Mouse (Mus musculus) kidney, postnatal 25 days (tissue): ENCODE results near the gene Selenoh.
"Not testable (repeated sequence)": the region's sequence is repeated elsewhere in the genome, so short reads cannot be mapped to it uniquely, and the experiment has no call there.

ENCODE experiments used
- DNase-seq, 2 experiments: peaks; one replicate each; pipeline ENCODE4 v3.0.0; 2021; ENCODE audit warnings: mixed read lengths in 2 of 2

Selenoh gene

DNA sequence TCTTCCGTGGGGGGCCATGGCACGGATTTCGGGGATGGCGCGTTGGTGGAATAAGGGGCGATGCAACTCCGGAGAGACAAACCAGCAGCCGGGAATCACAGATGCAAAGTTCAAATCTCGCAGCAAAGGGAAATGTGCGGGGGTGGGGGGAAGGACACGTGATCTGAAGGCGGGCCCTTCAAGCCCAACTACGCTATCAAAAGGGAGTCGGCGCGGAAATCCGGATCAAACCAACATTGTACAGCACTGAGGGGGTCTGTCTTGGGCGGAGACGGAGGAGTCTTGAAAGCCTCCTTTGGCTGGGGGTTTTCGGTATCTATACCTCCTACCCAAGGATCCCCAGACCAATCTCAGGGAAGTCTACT, at the start of gene Selenoh:
TSS of gene Selenoh (minus strand) at position 202 of the 365 bp plus-strand sequence.
- peak; percentile 87 to 88 for DNase-seq

GRCm38 (mm10) chr2:84717357-84717756, 46.8 kb upstream of the Selenoh start:
- no peak for DNase-seq

- DNase-seq, result no peak
These were observed 46.1 kb upstream of the Selenoh start for GRCm38 (mm10) chr2:84716423-84717355.

DNA sequence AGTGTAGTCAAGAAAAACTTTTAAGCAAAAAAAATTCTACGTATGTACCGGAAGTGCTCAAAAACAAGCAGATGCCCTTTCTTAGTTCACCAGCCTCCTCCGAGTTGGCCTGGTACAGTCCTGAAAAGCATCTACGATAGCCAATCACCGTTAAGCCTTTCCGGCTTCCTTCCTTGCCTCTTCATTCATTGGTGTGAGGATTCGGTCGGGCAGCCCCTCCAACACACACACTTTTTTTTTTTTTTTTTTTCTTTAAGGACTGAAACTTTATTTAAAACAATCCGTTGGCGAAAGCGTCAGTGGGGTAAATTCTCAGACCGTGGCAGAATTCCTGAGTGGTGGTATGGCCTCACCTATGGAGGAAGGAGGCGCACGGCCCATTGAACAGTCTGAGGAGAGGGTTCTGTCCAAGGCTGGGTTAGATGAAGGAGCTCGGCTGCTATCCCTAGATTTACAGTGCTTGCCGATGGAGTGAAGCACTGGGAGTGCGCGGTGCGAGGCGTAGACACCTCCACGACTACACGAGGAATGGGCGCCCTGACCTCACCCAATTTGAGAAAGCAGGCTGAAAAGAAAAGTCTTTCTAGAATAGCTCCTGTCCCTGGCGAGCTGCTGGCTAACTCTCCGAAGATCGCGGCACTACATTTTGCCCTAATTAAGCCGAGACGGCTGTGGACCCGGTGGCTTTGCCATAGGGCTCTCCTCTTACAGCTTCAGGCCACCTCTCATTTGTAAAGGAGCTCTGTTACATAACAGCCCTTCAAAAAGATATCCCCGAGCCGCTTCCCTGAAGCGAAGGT, 45.2 kb upstream of the Selenoh start:
- DNase-seq, result peak; percentile 85 to 95

DNA sequence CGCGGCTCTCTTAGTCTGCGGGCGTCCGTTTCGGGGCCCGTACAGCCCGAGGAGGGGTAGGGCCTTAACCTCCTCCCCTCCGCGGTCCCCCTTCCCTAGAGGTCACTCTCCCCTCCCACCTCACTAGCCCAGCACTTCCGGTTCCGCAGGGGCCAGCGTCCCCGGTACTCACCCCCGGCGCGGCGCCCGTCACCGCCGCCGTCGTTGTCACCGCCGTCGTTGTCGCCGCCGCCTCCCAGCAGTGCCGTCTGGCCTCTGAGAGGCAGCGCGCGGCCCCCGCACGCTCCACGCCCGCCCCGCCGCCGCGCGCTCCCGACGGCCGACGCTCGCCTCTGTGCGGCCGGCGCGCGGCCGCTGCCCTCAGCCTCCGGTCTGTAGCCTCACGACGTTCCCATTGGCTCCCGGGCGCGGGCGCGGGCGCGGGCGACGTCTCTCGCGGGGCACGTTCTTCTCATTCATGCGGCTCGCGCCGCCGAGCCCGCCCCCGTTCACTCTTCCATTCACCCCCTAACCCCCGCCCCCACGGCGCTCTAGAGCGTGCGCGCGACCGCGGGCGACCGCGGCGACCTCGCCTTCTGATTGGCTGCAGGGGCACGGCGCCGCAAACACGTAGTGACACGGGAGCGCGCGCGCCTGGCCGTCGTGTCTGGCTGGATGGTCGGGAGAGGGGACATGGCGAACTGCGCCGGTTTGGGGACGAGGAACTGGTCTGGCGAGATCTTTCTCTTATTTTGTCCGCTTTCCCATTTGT, 44.4 kb upstream of the Selenoh start, which contains the start of gene Zdhhc5:
TSS of gene Zdhhc5 (minus strand) at position 370 of the 751 bp plus-strand sequence.
- DNase-seq, result peak; percentile 98 to 100

GRCm38 (mm10) chr2:84714422-84714810, 43.8 kb upstream of the Selenoh start:
- no peak for DNase-seq

DNA sequence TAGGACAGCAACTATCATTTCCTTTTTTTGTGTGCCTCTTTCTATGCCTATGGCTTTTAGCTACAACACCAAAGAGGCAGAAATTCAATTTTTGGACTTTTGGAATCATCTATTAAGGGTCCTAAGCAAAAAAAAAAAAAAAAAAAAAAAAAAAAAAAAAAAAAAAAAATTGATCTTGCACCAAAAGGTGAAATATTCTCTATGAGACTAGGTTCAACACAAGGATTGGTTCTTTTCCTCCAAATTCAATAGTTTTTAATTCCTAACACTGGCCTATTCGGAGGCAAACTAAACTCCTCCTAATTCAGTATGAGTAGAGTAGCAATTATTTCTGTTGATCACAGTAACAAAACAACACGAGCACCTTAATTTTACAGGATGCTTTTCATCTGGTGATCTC, 41.3 kb upstream of the Selenoh start:
- DNase-seq, result no peak

GRCm38 (mm10) chr2:84707523-84707922, 37.0 kb upstream of the Selenoh start:
- DNase-seq, result no peak

- no peak for DNase-seq
These were observed 34.7 kb upstream of the Selenoh start for GRCm38 (mm10) chr2:84705295-84705694.

GRCm38 (mm10) chr2:84704329-84704728, 33.8 kb upstream of the Selenoh start:
- DNase-seq, result no peak

DNA sequence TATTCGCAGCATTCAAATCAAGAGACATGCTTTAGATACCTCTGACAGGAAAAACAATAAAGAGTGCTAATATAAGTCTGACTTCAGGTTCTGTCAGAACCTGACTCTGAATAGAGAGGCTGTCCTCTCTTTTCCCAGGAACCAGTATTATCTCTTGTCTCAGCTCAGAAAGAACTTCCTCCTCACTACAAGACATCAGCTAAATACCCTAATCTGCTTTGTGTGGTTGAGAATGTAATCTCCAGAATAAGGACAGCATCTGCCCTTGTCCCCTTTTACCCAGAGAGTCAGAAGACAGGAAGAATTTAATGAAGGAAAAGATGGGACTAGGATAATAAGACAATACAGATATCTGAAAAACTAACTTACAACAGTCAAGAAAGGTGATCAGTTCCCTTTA, 32.9 kb upstream of the Selenoh start:
- DNase-seq, result no peak

DNA sequence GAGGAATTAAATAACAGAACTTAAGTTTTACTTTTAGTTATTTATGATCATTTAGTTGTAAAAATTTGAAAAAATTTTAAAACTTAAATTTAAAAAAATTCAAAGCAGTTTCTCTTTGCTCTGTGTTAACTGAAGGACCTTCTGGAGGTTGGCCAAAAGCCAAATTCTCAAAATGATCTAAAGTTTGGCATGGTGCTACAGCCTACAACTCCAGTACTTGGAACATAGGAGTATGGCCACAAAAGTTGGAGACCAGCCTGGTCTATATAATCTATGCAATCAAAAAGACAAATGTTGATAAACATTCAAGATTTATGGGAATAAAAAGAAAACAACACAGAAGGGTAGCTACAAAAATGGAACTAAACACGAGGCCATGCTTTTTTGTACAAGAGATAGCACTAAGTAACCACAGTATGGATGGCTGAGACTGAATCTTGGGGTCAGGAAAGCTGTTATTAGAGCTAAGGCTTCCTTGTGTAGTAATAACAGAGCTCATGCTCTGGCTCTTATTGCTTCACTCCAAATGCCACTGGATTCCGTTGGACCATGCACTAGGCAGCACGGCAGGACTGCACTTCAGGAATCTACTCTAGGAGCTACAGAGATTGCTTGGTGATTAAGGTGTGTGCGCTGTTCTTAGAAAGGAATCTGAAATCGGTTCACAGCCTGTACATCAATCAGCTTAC, 24.6 kb upstream of the Selenoh start:
- DNase-seq, result no peak

DNA sequence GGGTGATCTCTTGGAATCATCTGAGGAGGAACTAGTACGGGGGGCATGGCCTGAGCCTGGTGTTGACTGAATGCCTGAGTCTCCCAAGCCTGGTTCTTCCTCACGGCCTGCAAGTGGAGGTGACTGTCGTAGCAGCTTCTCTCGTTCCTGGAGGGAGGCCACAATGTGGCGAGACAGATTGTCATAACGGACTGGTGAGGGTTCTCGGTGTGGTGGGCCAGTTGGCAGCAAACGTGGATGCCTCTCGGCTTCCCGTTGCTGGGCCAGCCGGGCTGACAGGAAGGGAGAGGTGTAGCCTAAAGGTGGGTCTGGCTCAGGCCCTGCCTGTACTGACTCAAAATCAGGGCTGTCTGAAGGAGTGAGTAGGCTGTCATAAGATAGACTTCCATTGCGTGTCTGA, 19.5 kb upstream of the Selenoh start:
- no peak for DNase-seq

GRCm38 (mm10) chr2:84688080-84688844, 17.7 kb upstream of the Selenoh start:
- DNase-seq, result no peak

DNA sequence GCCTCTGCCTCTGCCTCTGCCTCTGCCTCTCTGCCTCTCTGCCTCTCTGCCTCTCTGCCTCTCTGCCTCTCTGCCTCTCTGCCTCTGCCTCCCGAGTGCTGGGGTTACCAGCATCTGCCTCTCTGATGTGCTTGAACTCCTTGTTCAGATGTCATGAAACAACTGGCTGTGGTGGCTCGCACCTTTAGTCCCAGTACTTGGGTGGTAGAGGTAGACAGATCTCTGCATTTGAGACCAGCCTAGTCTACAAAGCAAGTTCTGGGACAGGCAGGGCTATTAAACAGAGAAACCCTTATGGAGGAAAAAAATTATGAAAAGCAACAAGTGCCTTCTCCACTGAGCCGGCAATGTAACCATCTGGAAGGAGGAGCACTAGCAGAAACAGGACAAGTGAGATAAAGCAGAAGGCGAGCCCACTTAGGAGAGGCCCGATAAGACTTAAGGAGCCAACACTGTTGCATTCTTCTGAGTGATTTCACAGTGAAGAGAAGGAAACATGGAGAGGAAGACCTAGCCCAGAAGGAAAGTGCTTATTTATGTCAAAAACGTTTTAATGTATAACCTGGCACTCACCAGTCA, 12.1 kb upstream of the Selenoh start:
- no peak for DNase-seq

- DNase-seq, result no peak
These were observed 8.4 kb upstream of the Selenoh start, which contains the start of gene Tmx2 for GRCm38 (mm10) chr2:84679016-84679415. Tmx2 (minus strand) TSS chr2:84679140.

DNA sequence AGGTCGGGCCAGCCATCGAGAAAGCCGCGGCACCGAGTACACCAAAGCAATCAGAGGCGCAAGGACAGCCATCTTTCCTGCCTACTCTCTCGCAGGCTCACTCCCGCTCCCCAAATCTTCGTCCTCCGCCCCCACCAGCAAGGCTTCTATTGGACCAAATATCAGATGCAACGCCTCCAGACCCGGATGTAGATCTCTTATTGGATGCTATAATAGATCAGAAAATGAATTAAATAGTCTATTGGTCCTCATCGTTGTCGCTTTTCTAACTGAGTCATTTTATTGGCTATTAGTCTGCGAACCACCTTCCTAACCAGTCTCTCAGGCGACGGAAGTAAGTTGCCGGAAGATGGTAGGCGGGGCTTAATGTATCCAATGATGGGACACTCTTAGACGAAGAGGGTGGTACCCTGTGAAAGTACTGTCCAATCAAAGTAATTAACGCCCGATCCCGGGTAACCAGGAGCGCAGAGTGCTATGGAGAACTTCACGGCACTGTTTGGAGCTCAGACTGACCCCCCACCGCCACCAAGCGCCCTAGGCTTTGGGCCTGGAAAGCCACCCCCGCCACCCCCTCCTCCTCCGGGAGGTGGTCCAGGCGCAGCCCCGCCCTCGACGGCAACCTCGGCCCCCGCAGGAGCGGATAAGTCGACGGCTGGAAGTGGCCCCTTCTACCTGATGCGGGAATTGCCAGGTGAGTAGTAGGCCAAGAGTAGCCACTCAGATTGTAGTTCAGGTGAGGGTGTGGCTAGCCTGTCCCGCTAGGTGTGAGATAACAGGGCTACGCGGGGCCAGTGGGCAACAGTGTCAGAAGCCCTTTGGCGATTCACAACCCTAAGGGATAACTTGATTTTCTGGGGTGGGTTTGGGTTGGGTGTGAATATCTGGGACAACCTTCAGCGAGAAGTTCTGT, 7.7 kb upstream of the Selenoh start, which contains the start of the genes Gm28635 and Med19:
TSS of gene Gm28635 (minus strand) at position 74 of the 913 bp plus-strand sequence.
TSS of gene Med19 (plus strand) at position 435 of the 913 bp plus-strand sequence.
- DNase-seq, result peak; percentile 97 to 98

GRCm38 (mm10) chr2:84677270-84677967, 6.8 kb upstream of the Selenoh start:
- DNase-seq, result no peak

DNA sequence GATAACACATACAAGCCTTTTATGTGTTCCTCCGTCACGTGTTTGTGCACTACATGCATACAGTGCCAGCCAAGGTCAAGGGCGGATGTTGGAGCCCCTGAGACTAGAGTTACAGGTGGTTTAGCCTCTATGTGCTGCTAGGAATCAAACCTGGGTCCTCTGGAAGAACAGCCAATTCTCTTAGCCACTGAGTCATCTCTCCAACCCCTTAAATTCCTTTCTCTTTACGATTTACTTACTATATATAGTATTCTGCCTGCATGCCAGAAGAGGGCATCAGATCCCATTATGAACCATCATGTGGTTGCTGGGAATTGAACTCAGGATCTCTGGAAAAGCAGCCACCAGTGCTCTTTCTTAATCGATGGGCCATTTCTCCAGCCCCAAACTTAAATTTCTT, 965 bp upstream of the Selenoh start:
- DNase-seq, result not testable (repeated sequence)
